Mouse (Mus musculus) adrenal gland, adult (tissue): ENCODE results near the gene Tex30.

Source experiments
- DNase-seq, 2 experiments: peaks; one replicate each; pipeline ENCODE4 v3.0.0; 2022 to 2023; ENCODE audit warnings: low spot score in 1 of 2; ENCODE audit not compliant: inconsistent age in 2 of 2

Tex30 gene

GRCm38 (mm10) chr1:44102259-44102717 is at the start of gene Tex30:
TSS of gene Tex30 (minus strand) at chr1:44102441.
- DNase-seq = peak; percentile 96 to 97

GRCm38 (mm10) chr1:44148706-44149105 is 46.5 kb upstream of the Tex30 start:
- DNase-seq = peak in 1 of 2 experiments; percentile 42

GRCm38 (mm10) chr1:44147563-44148381 is 45.5 kb upstream of the Tex30 start, which contains the start of gene Ercc5:
TSS of gene Ercc5 (plus strand) at chr1:44147744.
- DNase-seq = peak; percentile 92 to 97

- DNase-seq = no peak
Observed at GRCm38 (mm10) chr1:44142747-44143146, 40.5 kb upstream of the Tex30 start.

- no peak for DNase-seq
Observed at GRCm38 (mm10) chr1:44140232-44140631, 38.0 kb upstream of the Tex30 start.

GRCm38 (mm10) chr1:44129929-44130581 is 27.8 kb upstream of the Tex30 start:
- DNase-seq = no peak

- no peak for DNase-seq
Observed at GRCm38 (mm10) chr1:44125590-44125989, 23.3 kb upstream of the Tex30 start.

GRCm38 (mm10) chr1:44122256-44122655 is 20.0 kb upstream of the Tex30 start:
- no peak for DNase-seq

- no peak for DNase-seq
Observed at GRCm38 (mm10) chr1:44120074-44120406, 17.8 kb upstream of the Tex30 start.

- peak; percentile 88 to 95 for DNase-seq
Observed at GRCm38 (mm10) chr1:44119201-44120073, 17.2 kb upstream of the Tex30 start.

GRCm38 (mm10) chr1:44118239-44119054 is 16.2 kb upstream of the Tex30 start, which contains the start of the genes Kdelc1 and Bivm:
TSS of gene Kdelc1 (minus strand) at chr1:44118808.
TSS of gene Bivm (plus strand) at chr1:44118957.
- peak; percentile 92 to 96 for DNase-seq

- DNase-seq = no peak
Observed at GRCm38 (mm10) chr1:44117571-44117970, 15.3 kb upstream of the Tex30 start.

- peak in 1 of 2 experiments; percentile 33 for DNase-seq
Observed at GRCm38 (mm10) chr1:44102939-44103338, 698 bp upstream of the Tex30 start.

GRCm38 (mm10) chr1:44101448-44102225 is 604 bp downstream of the Tex30 start:
- DNase-seq = peak; percentile 47 to 81

- DNase-seq = peak; percentile 51 to 87
Observed at GRCm38 (mm10) chr1:44064625-44065024, 37.6 kb downstream of the Tex30 start.

- DNase-seq = no peak
Observed at GRCm38 (mm10) chr1:44063439-44063838, 38.8 kb downstream of the Tex30 start.

- DNase-seq = no peak
Observed at GRCm38 (mm10) chr1:44061836-44062235, 40.4 kb downstream of the Tex30 start, which contains the start of gene Gm8251. TSS of gene Gm8251 (minus strand) at chr1:44061936.

- no peak for DNase-seq
Observed at GRCm38 (mm10) chr1:44057805-44058204, 44.4 kb downstream of the Tex30 start.

GRCm38 (mm10) chr1:44046556-44046955 is 55.7 kb downstream of the Tex30 start:
- DNase-seq = peak; percentile 86 to 91
